Mouse (Mus musculus) urinary bladder, postnatal 10 days (tissue): Measurements from ENCODE around the gene Ppp4c.
A peak's percentile ranks its signal among the peaks of the same experiment; 100 is the strongest.

Experiments
- DNase-seq: peaks from one replicate; pipeline ENCODE4 v3.0.0; 2022; ENCODE audit warnings: low spot score

Ppp4c gene

GRCm38 (mm10) chr7:126802134-126802889, 10.0 kb upstream of the Ppp4c start:
- no peak for DNase-seq

- DNase-seq = no peak
Measured at GRCm38 (mm10) chr7:126801057-126801422, 8.7 kb upstream of the Ppp4c start.

- DNase-seq = no peak
Measured at GRCm38 (mm10) chr7:126800269-126801056, 8.2 kb upstream of the Ppp4c start.

GRCm38 (mm10) chr7:126799468-126800268, 7.4 kb upstream of the Ppp4c start:
- DNase-seq = peak; percentile 47

- DNase-seq = peak; percentile 93
Measured at GRCm38 (mm10) chr7:126799050-126799467, 6.8 kb upstream of the Ppp4c start.

GRCm38 (mm10) chr7:126798127-126799049, 6.1 kb upstream of the Ppp4c start:
- DNase-seq = no peak

- DNase-seq = no peak
Measured at GRCm38 (mm10) chr7:126797411-126798126, 5.3 kb upstream of the Ppp4c start, which contains the start of gene Fam57b. TSS of gene Fam57b (plus strand) at chr7:126797668.

GRCm38 (mm10) chr7:126796350-126796932, 4.1 kb upstream of the Ppp4c start:
- no peak for DNase-seq

GRCm38 (mm10) chr7:126795387-126796317, 3.4 kb upstream of the Ppp4c start:
- no peak for DNase-seq

- DNase-seq = no peak
Measured at GRCm38 (mm10) chr7:126794271-126794605, 1.9 kb upstream of the Ppp4c start.

- no peak for DNase-seq
Measured at GRCm38 (mm10) chr7:126793456-126794270, 1.4 kb upstream of the Ppp4c start.

- no peak for DNase-seq
Measured at GRCm38 (mm10) chr7:126792721-126793443, 586 bp upstream of the Ppp4c start.

GRCm38 (mm10) chr7:126789141-126789540, 3.2 kb downstream of the Ppp4c start:
- no peak for DNase-seq

GRCm38 (mm10) chr7:126786142-126786541, 6.2 kb downstream of the Ppp4c start:
- DNase-seq = no peak

GRCm38 (mm10) chr7:126785056-126785455, 7.2 kb downstream of the Ppp4c start:
- no peak for DNase-seq

GRCm38 (mm10) chr7:126784469-126784868, 7.8 kb downstream of the Ppp4c start:
- no peak for DNase-seq

- DNase-seq = no peak
Measured at GRCm38 (mm10) chr7:126782693-126783092, 9.6 kb downstream of the Ppp4c start.
